ENCODE assay signal across 31 mouse cellular contexts in the genomic region with DNA sequence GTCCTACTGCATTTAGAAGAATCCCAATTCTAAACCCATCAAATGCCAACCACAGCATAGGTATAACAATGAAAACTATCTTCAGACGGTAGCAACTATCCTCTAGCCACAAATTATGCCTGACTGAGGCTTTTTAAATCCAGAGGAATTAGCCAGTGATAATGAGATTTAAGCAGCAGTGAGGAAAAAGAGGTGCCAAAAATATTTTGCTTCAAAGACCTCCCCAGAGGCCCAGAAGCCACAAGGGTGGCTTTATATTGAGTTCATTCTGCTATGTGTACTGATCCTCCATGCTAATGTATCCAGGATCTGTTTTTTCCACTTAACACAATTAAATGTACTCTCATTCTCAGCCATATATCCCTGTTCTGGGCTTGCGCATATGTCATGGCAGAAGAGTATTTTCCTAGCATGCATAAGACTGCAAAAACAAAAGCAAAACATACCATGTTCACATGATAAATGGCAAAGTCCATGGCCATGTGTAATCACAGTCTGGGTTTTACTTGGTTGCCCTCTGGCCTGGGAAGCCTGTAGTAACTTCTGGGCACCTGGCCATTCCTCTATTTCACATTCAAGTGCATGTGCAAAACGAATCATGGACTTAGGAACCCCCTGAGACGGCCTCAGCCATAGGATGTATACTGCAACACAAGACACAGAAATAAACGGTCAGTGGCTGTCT.
DNase-seq lines count a peak whose midpoint lies in the region; ATAC-seq and TF ChIP-seq lines count a peak whose summit lies in the region.
"Had no signal": no experiment of that assay in that cellular context is flagged by ENCODE, and none has a peak within 500 bp of the region (broad histone marks: within the 10 kb centered on the region; RNA-seq: fewer than 3 reads in every experiment).

No protein-coding gene starts in this region.

- peak; percentile 31; the same call in 1 of the 2 replicates for ATAC-seq in intestine, embryonic 16.5 days
- no peak for ATAC-seq in intestine, embryonic 15.5 days
- ATAC-seq in midbrain, embryonic 12.5 days (ENCODE audit: low FRiP score, low read depth) = no peak
- ATAC-seq in midbrain, embryonic 13.5 days = no peak
- peak; percentile 96 for ATAC-seq in intestine, postnatal 0 days
- ATAC-seq: forebrain, embryonic 15.5 days; inflammation-experienced regulatory T-cells, adult 6 months had no signal

- DNase-seq in NIH3T3 (ENCODE audit: low read depth) = peak; percentile 74
- DNase-seq in left cerebral cortex, postnatal 14 days (ENCODE audit: low spot score in 2 of 2) = no peak
- DNase-seq in layer of hippocampus, adult 2 months (ENCODE audit: low spot score in 2 of 2) = no peak
- DNase-seq: adrenal gland, adult 2 months; cerebellum, adult 18-20 months; cerebellum, postnatal 10 days; gastrocnemius, postnatal 25 days; heart, adult 11 months; kidney, adult 8-10 months; layer of hippocampus, adult 9-11 months; lung, postnatal 4 days; right cerebral cortex, postnatal 14 days; thymus, postnatal 14 days had no signal

- intact Hi-C loops in left cerebral cortex, postnatal 14 days (cut with DNase I) = no loop called here

- no peaks in the 10 kb centered on the region for H3K4me1 ChIP-seq in intestine, embryonic 16.5 days (ENCODE audit: control insufficient read depth, insufficient read depth, low read length)
- H3K4me1 ChIP-seq in intestine, embryonic 15.5 days (replicated peaks) = no peaks in the 10 kb centered on the region
- H3K4me1 ChIP-seq in midbrain, embryonic 12.5 days = peaks cover 3% of the 10 kb centered on the region; the same call in 1 of the 2 replicates
- peaks cover 15% of the 10 kb centered on the region for H3K4me1 ChIP-seq in midbrain, embryonic 13.5 days (replicated peaks)
- no peaks in the 10 kb centered on the region for H3K4me1 ChIP-seq in intestine, postnatal 0 days (replicated peaks; ENCODE audit: control insufficient read depth, insufficient read depth, low read length)
- H3K4me1 ChIP-seq: forebrain, embryonic 15.5 days; hindbrain, embryonic 13.5 days; limb, embryonic 12.5 days; megakaryocyte, embryonic 14.5 days; stomach, embryonic 15.5 days had no signal

- no peak for TF ChIP-seq CTCF in intestine, postnatal 0 days (IDR thresholded peaks at IDR 0.05; ENCODE audit: low read depth)
- no peak for TF ChIP-seq CTCF in layer of hippocampus, adult 2 months (conservative IDR thresholded peaks at IDR 0.05)

- no peaks in the 10 kb centered on the region for H3K27me3 ChIP-seq in intestine, embryonic 16.5 days (replicated peaks; ENCODE audit: control insufficient read depth, insufficient read depth, low read length)
- H3K27me3 ChIP-seq in intestine, embryonic 15.5 days (replicated peaks) = no peaks in the 10 kb centered on the region
- no peaks in the 10 kb centered on the region for H3K27me3 ChIP-seq in midbrain, embryonic 12.5 days
- no peaks in the 10 kb centered on the region for H3K27me3 ChIP-seq in midbrain, embryonic 13.5 days
- H3K27me3 ChIP-seq in intestine, postnatal 0 days (replicated peaks; ENCODE audit: control insufficient read depth, insufficient read depth, low read length) = no peaks in the 10 kb centered on the region
- H3K27me3 ChIP-seq: embryonic facial prominence, embryonic 13.5 days; forebrain, embryonic 15.5 days; heart, embryonic 15.5 days; hindbrain, embryonic 13.5 days; limb, embryonic 12.5 days; megakaryocyte, embryonic 14.5 days; stomach, embryonic 15.5 days had no signal

- H3K4me2 ChIP-seq in intestine, embryonic 16.5 days (ENCODE audit: low read depth, low read length) = no peak overlapping the region
- no peak overlapping the region for H3K4me2 ChIP-seq in intestine, embryonic 15.5 days (replicated peaks)
- H3K4me2 ChIP-seq in midbrain, embryonic 12.5 days (replicated peaks) = no peak overlapping the region
- H3K4me2 ChIP-seq in midbrain, embryonic 13.5 days (replicated peaks) = no peak overlapping the region
- H3K4me2 ChIP-seq in intestine, postnatal 0 days (replicated peaks; ENCODE audit: low read depth) = no peak overlapping the region
- H3K4me2 ChIP-seq: embryonic facial prominence, embryonic 13.5 days; forebrain, embryonic 15.5 days; heart, embryonic 15.5 days; hindbrain, embryonic 13.5 days; limb, embryonic 12.5 days; stomach, embryonic 15.5 days had no signal

- no peak overlapping the region for H3K27ac ChIP-seq in intestine, embryonic 16.5 days (ENCODE audit: low read length)
- H3K27ac ChIP-seq in intestine, embryonic 15.5 days = no peak overlapping the region
- H3K27ac ChIP-seq in midbrain, embryonic 12.5 days (replicated peaks) = 0 out of 2 replicates have a peak overlapping the region, but pooled peaks have one; percentile 3
- no peak overlapping the region for H3K27ac ChIP-seq in midbrain, embryonic 13.5 days
- peak overlapping the region; percentile 31; the same call in 1 of the 2 replicates for H3K27ac ChIP-seq in intestine, postnatal 0 days (ENCODE audit: low read depth, low read length)
- H3K27ac ChIP-seq in layer of hippocampus, adult 2 months = no peak overlapping the region
- H3K27ac ChIP-seq: embryonic facial prominence, embryonic 13.5 days; forebrain, embryonic 10.5 days; forebrain, embryonic 15.5 days; heart, embryonic 10.5 days; heart, embryonic 15.5 days; hindbrain, embryonic 13.5 days; kidney, postnatal 0 days; limb, embryonic 12.5 days; liver, embryonic 14.5 days; stomach, embryonic 15.5 days had no signal

- 72% methylated on average over 5 of the region's 5 CpGs for WGBS in intestine, embryonic 16.5 days
- WGBS in intestine, embryonic 15.5 days = 68% methylated on average over 5 of the region's 5 CpGs
- 59% methylated on average over 5 of the region's 5 CpGs for WGBS in midbrain, embryonic 12.5 days
- 50% methylated on average over 5 of the region's 5 CpGs for WGBS in midbrain, embryonic 13.5 days
- WGBS in intestine, postnatal 0 days = 63% methylated on average over 5 of the region's 5 CpGs

- no peak overlapping the region for H3K4me3 ChIP-seq in intestine, embryonic 16.5 days (ENCODE audit: low read length)
- H3K4me3 ChIP-seq in intestine, embryonic 15.5 days (replicated peaks) = no peak overlapping the region
- no peak overlapping the region for H3K4me3 ChIP-seq in midbrain, embryonic 12.5 days
- no peak overlapping the region for H3K4me3 ChIP-seq in midbrain, embryonic 13.5 days (replicated peaks)
- no peak overlapping the region for H3K4me3 ChIP-seq in intestine, postnatal 0 days (ENCODE audit: low read depth, low read length)
- H3K4me3 ChIP-seq in layer of hippocampus, adult 2 months = no peak overlapping the region
- H3K4me3 ChIP-seq: embryonic facial prominence, embryonic 13.5 days; forebrain, embryonic 10.5 days; forebrain, embryonic 15.5 days; heart, embryonic 10.5 days; heart, embryonic 15.5 days; hindbrain, embryonic 13.5 days; limb, embryonic 12.5 days; megakaryocyte, embryonic 14.5 days; stomach, embryonic 15.5 days had no signal

- H3K9me3 ChIP-seq in intestine, embryonic 16.5 days (ENCODE audit: control insufficient read depth, low read length) = no peaks in the 10 kb centered on the region
- H3K9me3 ChIP-seq in intestine, embryonic 15.5 days = no peaks in the 10 kb centered on the region
- no peaks in the 10 kb centered on the region for H3K9me3 ChIP-seq in midbrain, embryonic 12.5 days
- no peaks in the 10 kb centered on the region for H3K9me3 ChIP-seq in midbrain, embryonic 13.5 days
- H3K9me3 ChIP-seq in intestine, postnatal 0 days (ENCODE audit: control insufficient read depth) = no peaks in the 10 kb centered on the region
- H3K9me3 ChIP-seq: embryonic facial prominence, embryonic 13.5 days; forebrain, embryonic 10.5 days; forebrain, embryonic 15.5 days; G1E; heart, embryonic 10.5 days; heart, embryonic 15.5 days; hindbrain, embryonic 13.5 days; limb, embryonic 12.5 days; megakaryocyte, embryonic 14.5 days; stomach, embryonic 15.5 days had no signal

- no peak overlapping the region for H3K9ac ChIP-seq in intestine, embryonic 16.5 days (ENCODE audit: low read depth, low read length)
- H3K9ac ChIP-seq in intestine, embryonic 15.5 days = no peak overlapping the region
- no peak overlapping the region for H3K9ac ChIP-seq in midbrain, embryonic 12.5 days (replicated peaks)
- H3K9ac ChIP-seq in midbrain, embryonic 13.5 days (replicated peaks) = no peak overlapping the region
- H3K9ac ChIP-seq in intestine, postnatal 0 days (ENCODE audit: low read depth, low read length) = no peak overlapping the region
- H3K9ac ChIP-seq: embryonic facial prominence, embryonic 13.5 days; forebrain, embryonic 15.5 days; heart, embryonic 15.5 days; hindbrain, embryonic 13.5 days; limb, embryonic 12.5 days; liver, embryonic 14.5 days; stomach, embryonic 15.5 days had no signal

- H3K36me3 ChIP-seq in intestine, embryonic 16.5 days (ENCODE audit: control insufficient read depth, insufficient read depth, low read length) = no peaks in the 10 kb centered on the region
- no peaks in the 10 kb centered on the region for H3K36me3 ChIP-seq in intestine, embryonic 15.5 days
- no peaks in the 10 kb centered on the region for H3K36me3 ChIP-seq in midbrain, embryonic 12.5 days
- no peaks in the 10 kb centered on the region for H3K36me3 ChIP-seq in midbrain, embryonic 13.5 days
- no peaks in the 10 kb centered on the region for H3K36me3 ChIP-seq in intestine, postnatal 0 days (ENCODE audit: control insufficient read depth, insufficient read depth)
- H3K36me3 ChIP-seq: embryonic facial prominence, embryonic 13.5 days; forebrain, embryonic 10.5 days; forebrain, embryonic 15.5 days; G1E; heart, embryonic 10.5 days; heart, embryonic 15.5 days; hindbrain, embryonic 13.5 days; limb, embryonic 12.5 days; stomach, embryonic 15.5 days had no signal

Comparison
In these comparisons a context has a peak if more than half of its experiments do, and no peak if none do; other contexts are left out.
1. ATAC-seq: peak in intestine, embryonic 16.5 days (single experiment) and intestine, postnatal 0 days (single experiment); none in intestine, embryonic 15.5 days (single experiment), midbrain, embryonic 12.5 days (single experiment) and midbrain, embryonic 13.5 days (single experiment).
2. H3K27ac ChIP-seq: peak in midbrain, embryonic 12.5 days (single experiment) and intestine, postnatal 0 days (single experiment); none in intestine, embryonic 16.5 days (single experiment), intestine, embryonic 15.5 days (single experiment), midbrain, embryonic 13.5 days (single experiment) and layer of hippocampus, adult 2 months (single experiment).